Comparison of ENCODE assay signal across 21 mouse cellular contexts in the genomic region with DNA sequence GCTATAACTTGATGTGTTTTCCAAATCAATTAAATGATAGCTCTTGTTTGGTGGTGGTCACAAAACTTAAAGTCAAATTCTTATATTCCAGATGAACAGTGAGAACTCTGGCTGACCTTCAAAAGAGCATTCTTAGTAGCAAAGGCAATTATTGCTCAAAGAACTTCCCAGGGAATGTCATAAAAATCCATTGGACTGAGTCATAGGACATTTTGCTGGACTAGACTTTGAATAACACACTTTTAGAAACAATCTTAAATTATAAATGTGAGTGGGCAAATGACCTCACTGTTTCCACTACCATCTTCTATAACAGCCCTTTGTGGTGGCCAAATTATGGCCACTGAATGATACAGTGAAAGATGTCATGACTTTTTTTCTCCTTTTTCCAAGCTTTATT. TPM values are rescaled to one million over a fixed set of nuclear protein-coding genes. Genes with fewer than 3 reads are reported as not detected.
A peak's percentile ranks its signal among the peaks of the same experiment; 100 is the strongest.
DNase-seq lines count a peak whose midpoint lies in the region; ATAC-seq and TF ChIP-seq lines count a peak whose summit lies in the region.
"Had no signal": no experiment of that assay in that cellular context is flagged by ENCODE, and none has a peak within 500 bp of the region (broad histone marks: within the 10 kb centered on the region; RNA-seq: fewer than 3 reads in every experiment).

No protein-coding gene starts in this region.

- no peaks in the 10 kb centered on the region for H3K27me3 ChIP-seq in kidney, postnatal 0 days (ENCODE audit: insufficient read depth, low read length)
- no peaks in the 10 kb centered on the region for H3K27me3 ChIP-seq in midbrain, embryonic 10.5 days (ENCODE audit: low read depth, poor library complexity, severe bottlenecking)
- H3K27me3 ChIP-seq in heart, embryonic 11.5 days (ENCODE audit: control insufficient read depth, insufficient read depth, low read length), result no peaks in the 10 kb centered on the region
- H3K27me3 ChIP-seq: embryonic facial prominence, embryonic 15.5 days; heart, embryonic 15.5 days; hindbrain, embryonic 13.5 days had no signal

- no peak overlapping the region for H3K4me3 ChIP-seq in kidney, postnatal 0 days (replicated peaks; ENCODE audit: low read depth, low read length)
- no peak overlapping the region for H3K4me3 ChIP-seq in midbrain, embryonic 10.5 days
- no peak overlapping the region for H3K4me3 ChIP-seq in heart, embryonic 11.5 days (ENCODE audit: low read depth, low read length)
- H3K4me3 ChIP-seq: embryonic facial prominence, embryonic 15.5 days; erythroblast, embryonic 14.5 days; heart, embryonic 15.5 days; hindbrain, embryonic 13.5 days had no signal

- no peak overlapping the region for H3K4me2 ChIP-seq in kidney, postnatal 0 days (ENCODE audit: low read length)
- no peak overlapping the region for H3K4me2 ChIP-seq in heart, embryonic 11.5 days
- H3K4me2 ChIP-seq: embryonic facial prominence, embryonic 15.5 days; heart, embryonic 15.5 days; hindbrain, embryonic 13.5 days had no signal

- no peak overlapping the region for H3K9ac ChIP-seq in kidney, postnatal 0 days (ENCODE audit: low read depth, low read length)
- H3K9ac ChIP-seq in heart, embryonic 11.5 days (ENCODE audit: low read depth, low read length), result no peak overlapping the region
- H3K9ac ChIP-seq: embryonic facial prominence, embryonic 15.5 days; heart, embryonic 15.5 days; hindbrain, embryonic 13.5 days had no signal

- H3K27ac ChIP-seq in kidney, postnatal 0 days, result no peak overlapping the region
- no peak overlapping the region for H3K27ac ChIP-seq in midbrain, embryonic 10.5 days (replicated peaks)
- no peak overlapping the region for H3K27ac ChIP-seq in heart, embryonic 11.5 days (ENCODE audit: low read depth, low read length)
- H3K27ac ChIP-seq: embryonic facial prominence, embryonic 15.5 days; heart, embryonic 15.5 days; hindbrain, embryonic 13.5 days; hindbrain, postnatal 0 days had no signal

- no peak for TF ChIP-seq CTCF in kidney, postnatal 0 days (IDR thresholded peaks at IDR 0.05; ENCODE audit: low read depth)

- no peaks in the 10 kb centered on the region for H3K4me1 ChIP-seq in kidney, postnatal 0 days (replicated peaks; ENCODE audit: insufficient read depth, low read length)
- no peaks in the 10 kb centered on the region for H3K4me1 ChIP-seq in midbrain, embryonic 10.5 days
- no peaks in the 10 kb centered on the region for H3K4me1 ChIP-seq in heart, embryonic 11.5 days (ENCODE audit: control insufficient read depth, insufficient read depth, low read length)
- H3K4me1 ChIP-seq: embryonic facial prominence, embryonic 15.5 days; heart, embryonic 15.5 days; hindbrain, embryonic 13.5 days had no signal

- H3K36me3 ChIP-seq in kidney, postnatal 0 days (ENCODE audit: insufficient read depth, low read length), result no peaks in the 10 kb centered on the region
- H3K36me3 ChIP-seq in midbrain, embryonic 10.5 days, result no peaks in the 10 kb centered on the region
- H3K36me3 ChIP-seq in heart, embryonic 11.5 days (ENCODE audit: control insufficient read depth, insufficient read depth, low read length), result no peaks in the 10 kb centered on the region
- H3K36me3 ChIP-seq: embryonic facial prominence, embryonic 15.5 days; heart, embryonic 15.5 days; hindbrain, embryonic 13.5 days had no signal

- H3K9me3 ChIP-seq in kidney, postnatal 0 days (replicated peaks; ENCODE audit: low read length), result no peaks in the 10 kb centered on the region
- H3K9me3 ChIP-seq in midbrain, embryonic 10.5 days (replicated peaks), result no peaks in the 10 kb centered on the region
- no peaks in the 10 kb centered on the region for H3K9me3 ChIP-seq in heart, embryonic 11.5 days (replicated peaks; ENCODE audit: control insufficient read depth, low read length)
- H3K9me3 ChIP-seq: embryonic facial prominence, embryonic 15.5 days; heart, embryonic 15.5 days; hindbrain, embryonic 13.5 days had no signal

- DNase-seq in kidney, postnatal 0 days (ENCODE audit: low spot score), result peak; percentile 55
- no peak for DNase-seq in kidney, postnatal 14 days
- DNase-seq in 3T3-L1 (ENCODE audit: low read depth, low spot score) (peak; percentile 88), NIH3T3 (ENCODE audit: low read depth) (peak; percentile 35)
- DNase-seq in skeletal muscle tissue, adult 2 months (ENCODE audit: low read depth, low spot score), result peak; percentile 12
- no peak for DNase-seq in midbrain, embryonic 10.5 days (ENCODE audit: low spot score)
- DNase-seq: adrenal gland, postnatal 10 days; B cell, adult 2 months; cerebellum, adult 11 months; cerebellum, adult 8-10 months; cerebellum, postnatal 14 days; embryo, embryonic 11 days; gastrocnemius, postnatal 14 days; heart, postnatal 14 days had no signal

- no peak for ATAC-seq in kidney, postnatal 0 days (replicated peaks; ENCODE audit: low FRiP score, low read depth)
- no peak for ATAC-seq in heart, embryonic 11.5 days (replicated peaks; ENCODE audit: insufficient number of reproducible peaks, low FRiP score, low TSS enrichment)
- ATAC-seq: forebrain, embryonic 16.5 days; hindbrain, postnatal 0 days had no signal

RNA-seq across cellular contexts. Expression of a gene that starts 54.2 kb away (rescaled TPM):
- polyA plus RNA-seq in kidney, postnatal 0 days (2015; fragmentation: Nextera tagmentation; extraction: Ambion mirVana), result 66.8 and 75.9 TPM in 2 replicates
- 152 and 161 TPM in 2 replicates for polyA plus RNA-seq in midbrain, embryonic 10.5 days (2016; fragmentation: Nextera tagmentation; extraction: Ambion mirVana)
- polyA plus RNA-seq in heart, embryonic 11.5 days (2014; fragmentation: Nextera tagmentation; extraction: Ambion mirVana), result 73.6 and 75.5 TPM in 2 replicates

Comparison
In these comparisons a context has a peak if more than half of its experiments do, and no peak if none do; other contexts are left out.
1. DNase-seq: peak in kidney, postnatal 0 days (single experiment), 3T3-L1 (single experiment), NIH3T3 (single experiment) and skeletal muscle tissue, adult 2 months (single experiment); none in kidney, postnatal 14 days (single experiment) and midbrain, embryonic 10.5 days (single experiment).